Comparison of ENCODE assay signal across 28 mouse cellular contexts in genomic region chr11:84373122-84373521, GRCm38 (mm10).
DNase-seq lines count a peak whose midpoint lies in the region; ATAC-seq and TF ChIP-seq lines count a peak whose summit lies in the region.
"Had no signal": no experiment of that assay in that cellular context is flagged by ENCODE, and none has a peak within 500 bp of the region (broad histone marks: within the 10 kb centered on the region; RNA-seq: fewer than 3 reads in every experiment).

No protein-coding gene starts in this region.

- no peaks in the 10 kb centered on the region for H3K27me3 ChIP-seq in hindbrain, embryonic 12.5 days
- H3K27me3 ChIP-seq in hindbrain, embryonic 11.5 days (ENCODE audit: control insufficient read depth, insufficient read depth, low read length) = no peaks in the 10 kb centered on the region
- H3K27me3 ChIP-seq in neural tube, embryonic 12.5 days (replicated peaks) = no peaks in the 10 kb centered on the region
- no peaks in the 10 kb centered on the region for H3K27me3 ChIP-seq in neural tube, embryonic 15.5 days (replicated peaks)
- H3K27me3 ChIP-seq in intestine, postnatal 0 days (replicated peaks; ENCODE audit: control insufficient read depth, insufficient read depth, low read length) = no peaks in the 10 kb centered on the region
- H3K27me3 ChIP-seq: embryonic facial prominence, embryonic 12.5 days; embryonic facial prominence, embryonic 15.5 days; forebrain, embryonic 15.5 days; heart, embryonic 12.5 days; heart, embryonic 15.5 days; hindbrain, embryonic 15.5 days had no signal

- no peak overlapping the region for H3K4me2 ChIP-seq in hindbrain, embryonic 12.5 days (replicated peaks)
- H3K4me2 ChIP-seq in hindbrain, embryonic 11.5 days (replicated peaks; ENCODE audit: low read depth, low read length) = no peak overlapping the region
- no peak overlapping the region for H3K4me2 ChIP-seq in neural tube, embryonic 12.5 days (replicated peaks)
- no peak overlapping the region for H3K4me2 ChIP-seq in neural tube, embryonic 15.5 days
- no peak overlapping the region for H3K4me2 ChIP-seq in intestine, postnatal 0 days (replicated peaks; ENCODE audit: low read depth)
- H3K4me2 ChIP-seq: embryonic facial prominence, embryonic 12.5 days; embryonic facial prominence, embryonic 15.5 days; forebrain, embryonic 12.5 days; forebrain, embryonic 15.5 days; heart, embryonic 12.5 days; heart, embryonic 15.5 days; hindbrain, embryonic 15.5 days had no signal

- H3K4me1 ChIP-seq in hindbrain, embryonic 12.5 days = peaks cover 9% of the 10 kb centered on the region
- H3K4me1 ChIP-seq in hindbrain, embryonic 11.5 days (replicated peaks; ENCODE audit: control insufficient read depth, insufficient read depth, low read length) = peaks cover 2% of the 10 kb centered on the region; the same call in 1 of the 2 replicates
- H3K4me1 ChIP-seq in neural tube, embryonic 12.5 days = peaks cover 14% of the 10 kb centered on the region
- H3K4me1 ChIP-seq in neural tube, embryonic 15.5 days = peaks cover 14% of the 10 kb centered on the region
- no peaks in the 10 kb centered on the region; the same call in 1 of the 2 replicates for H3K4me1 ChIP-seq in intestine, postnatal 0 days (replicated peaks; ENCODE audit: control insufficient read depth, insufficient read depth, low read length)
- H3K4me1 ChIP-seq: embryonic facial prominence, embryonic 12.5 days; embryonic facial prominence, embryonic 15.5 days; heart, embryonic 12.5 days; heart, embryonic 15.5 days had no signal

- no peak for TF ChIP-seq CTCF in intestine, postnatal 0 days (IDR thresholded peaks at IDR 0.05; ENCODE audit: low read depth)

- no peaks in the 10 kb centered on the region for H3K9me3 ChIP-seq in hindbrain, embryonic 12.5 days (replicated peaks)
- no peaks in the 10 kb centered on the region for H3K9me3 ChIP-seq in hindbrain, embryonic 11.5 days (ENCODE audit: control insufficient read depth, low read length)
- no peaks in the 10 kb centered on the region for H3K9me3 ChIP-seq in neural tube, embryonic 12.5 days
- no peaks in the 10 kb centered on the region for H3K9me3 ChIP-seq in neural tube, embryonic 15.5 days (replicated peaks)
- no peaks in the 10 kb centered on the region for H3K9me3 ChIP-seq in intestine, postnatal 0 days (ENCODE audit: control insufficient read depth)
- H3K9me3 ChIP-seq: embryonic facial prominence, embryonic 12.5 days; embryonic facial prominence, embryonic 15.5 days; forebrain, embryonic 12.5 days; forebrain, embryonic 15.5 days; heart, embryonic 12.5 days; heart, embryonic 15.5 days; hindbrain, embryonic 15.5 days had no signal

- peaks cover 14% of the 10 kb centered on the region; the same call in 1 of the 2 replicates for H3K36me3 ChIP-seq in hindbrain, embryonic 12.5 days
- H3K36me3 ChIP-seq in hindbrain, embryonic 11.5 days (ENCODE audit: control insufficient read depth, insufficient read depth, low read length) = no peaks in the 10 kb centered on the region
- H3K36me3 ChIP-seq in neural tube, embryonic 12.5 days = peaks cover 7% of the 10 kb centered on the region; the same call in 1 of the 2 replicates
- peaks cover 12% of the 10 kb centered on the region; the same call in 1 of the 2 replicates for H3K36me3 ChIP-seq in neural tube, embryonic 15.5 days
- peaks cover 9% of the 10 kb centered on the region; the same call in 1 of the 2 replicates for H3K36me3 ChIP-seq in intestine, postnatal 0 days (ENCODE audit: control insufficient read depth, insufficient read depth)

- H3K4me3 ChIP-seq in hindbrain, embryonic 12.5 days = no peak overlapping the region
- H3K4me3 ChIP-seq in hindbrain, embryonic 11.5 days (ENCODE audit: low read depth, low read length) = no peak overlapping the region
- H3K4me3 ChIP-seq in neural tube, embryonic 12.5 days = no peak overlapping the region
- H3K4me3 ChIP-seq in neural tube, embryonic 15.5 days (replicated peaks) = no peak overlapping the region
- H3K4me3 ChIP-seq in intestine, postnatal 0 days (ENCODE audit: low read depth, low read length) = no peak overlapping the region
- H3K4me3 ChIP-seq: embryonic facial prominence, embryonic 12.5 days; embryonic facial prominence, embryonic 15.5 days; forebrain, embryonic 12.5 days; forebrain, embryonic 15.5 days; heart, embryonic 12.5 days; heart, embryonic 15.5 days; hindbrain, embryonic 15.5 days had no signal

- no peak for DNase-seq in hindbrain, embryonic 11.5 days (ENCODE audit: low spot score)
- DNase-seq in MN1 (ENCODE audit: low spot score) = peak; percentile 17
- DNase-seq in layer of hippocampus, postnatal 10 days (ENCODE audit: low spot score in 2 of 2) = no peak
- DNase-seq in cerebellum, postnatal 4 days (ENCODE audit: low spot score in 2 of 2) = no peak
- DNase-seq: adrenal gland, postnatal 10 days; adrenal gland, postnatal 36 days; B cell, adult 2 months; cerebellum, adult 18-20 months; cerebellum, adult 9-10 months; cerebellum, postnatal 14 days; gastrocnemius, postnatal 25 days; heart, adult 18-20 months; heart, postnatal 10 days; heart, postnatal 36 days; kidney, adult 11 months had no signal

- no peak overlapping the region for H3K9ac ChIP-seq in hindbrain, embryonic 12.5 days
- H3K9ac ChIP-seq in hindbrain, embryonic 11.5 days (ENCODE audit: low read depth, low read length) = no peak overlapping the region
- no peak overlapping the region for H3K9ac ChIP-seq in neural tube, embryonic 12.5 days
- H3K9ac ChIP-seq in neural tube, embryonic 15.5 days (replicated peaks) = no peak overlapping the region
- no peak overlapping the region for H3K9ac ChIP-seq in intestine, postnatal 0 days (ENCODE audit: low read depth, low read length)
- H3K9ac ChIP-seq: embryonic facial prominence, embryonic 12.5 days; embryonic facial prominence, embryonic 15.5 days; forebrain, embryonic 12.5 days; forebrain, embryonic 15.5 days; heart, embryonic 12.5 days; heart, embryonic 15.5 days; hindbrain, embryonic 15.5 days had no signal

- 81% methylated on average over 4 of the region's 4 CpGs for WGBS in hindbrain, embryonic 12.5 days
- 84% methylated on average over 4 of the region's 4 CpGs for WGBS in hindbrain, embryonic 11.5 days
- 85% methylated on average over 4 of the region's 4 CpGs for WGBS in neural tube, embryonic 12.5 days
- WGBS in neural tube, embryonic 15.5 days = 76% methylated on average over 4 of the region's 4 CpGs
- 61% methylated on average over 4 of the region's 4 CpGs for WGBS in intestine, postnatal 0 days

- no peak for ATAC-seq in hindbrain, embryonic 12.5 days (ENCODE audit: low FRiP score)
- ATAC-seq in hindbrain, embryonic 11.5 days (ENCODE audit: low FRiP score) = no peak
- no peak for ATAC-seq in neural tube, embryonic 12.5 days (ENCODE audit: low FRiP score, low read depth)
- no peak for ATAC-seq in neural tube, embryonic 15.5 days (ENCODE audit: low FRiP score)
- peak; percentile 89 for ATAC-seq in intestine, postnatal 0 days
- ATAC-seq: activated CD4-positive, CD25-positive, alpha-beta regulatory T cell, adult 4 months; CD4-positive, CD25-positive, alpha-beta regulatory T cell, adult 4 months; forebrain, embryonic 15.5 days had no signal

- H3K27ac ChIP-seq in hindbrain, embryonic 12.5 days = peak overlapping the region; percentile 57
- H3K27ac ChIP-seq in hindbrain, embryonic 11.5 days (ENCODE audit: low read depth, low read length) = no peak overlapping the region
- 0 out of 2 replicates have a peak overlapping the region, but pooled peaks have one; percentile 10 for H3K27ac ChIP-seq in neural tube, embryonic 12.5 days
- H3K27ac ChIP-seq in neural tube, embryonic 15.5 days (replicated peaks) = no peak overlapping the region
- H3K27ac ChIP-seq in intestine, postnatal 0 days (ENCODE audit: low read depth, low read length) = no peak overlapping the region
- H3K27ac ChIP-seq: embryonic facial prominence, embryonic 12.5 days; embryonic facial prominence, embryonic 15.5 days; forebrain, embryonic 12.5 days; forebrain, embryonic 15.5 days; heart, embryonic 15.5 days; hindbrain, embryonic 15.5 days had no signal

Comparison
In these comparisons a context has a peak if more than half of its experiments do, and no peak if none do; other contexts are left out.
1. H3K27ac ChIP-seq: peak in hindbrain, embryonic 12.5 days (single experiment) and neural tube, embryonic 12.5 days (single experiment); none in hindbrain, embryonic 11.5 days (single experiment), neural tube, embryonic 15.5 days (single experiment) and intestine, postnatal 0 days (single experiment).